Mouse (Mus musculus) CH12.LX (cell line): ENCODE results near the gene Myo1d.

Source experiments
- CTCF ChIP-seq, 2 experiments: IDR thresholded peaks in 1 of 2; conservative IDR thresholded peaks in 1 of 2; 2 replicates each; pipeline ENCODE4 v1.5.1; 2011 to 2012; ENCODE audit warnings: low read depth in 2 of 2, low read length in 2 of 2, improper control_type of control experiment in 1 of 2, inconsistent platforms in 1 of 2, mild to moderate bottlenecking in 1 of 2, moderate library complexity in 1 of 2
- ELF1 ChIP-seq: IDR thresholded peaks from 2 replicates; pipeline ENCODE4 v1.6.1; 2014; ENCODE audit warnings: low read depth, mild to moderate bottlenecking, inconsistent platforms, low read length, improper control_type of control experiment
- EP300 ChIP-seq: IDR thresholded peaks from 2 replicates; pipeline ENCODE4 v1.6.1; 2011; ENCODE audit warnings: low read length, improper control_type of control experiment
- MAFK ChIP-seq: IDR thresholded peaks from 2 replicates; pipeline ENCODE4 v1.6.1; 2011; ENCODE audit warnings: low read length, improper control_type of control experiment; ENCODE audit not compliant: insufficient replicate concordance
- MAZ ChIP-seq: IDR thresholded peaks from 2 replicates; pipeline ENCODE4 v1.6.1; 2012; ENCODE audit warnings: low read depth, mild to moderate bottlenecking, inconsistent platforms, low read length, improper control_type of control experiment, moderate library complexity
- POLR2A ChIP-seq: IDR thresholded peaks from 2 replicates; pipeline ENCODE4 v1.6.1; 2011; ENCODE audit warnings: low read depth, mild to moderate bottlenecking, improper control_type of control experiment, low read length
- TCF12 ChIP-seq: IDR thresholded peaks from 2 replicates; pipeline ENCODE4 v1.6.1; 2014; ENCODE audit warnings: low read depth, mild to moderate bottlenecking, inconsistent platforms, low read length, improper control_type of control experiment
- USF2 ChIP-seq: conservative IDR thresholded peaks from 2 replicates; pipeline ENCODE4 v1.6.1; 2011; ENCODE audit warnings: low read depth, low read length, improper control_type of control experiment
- ZMIZ1 ChIP-seq: IDR thresholded peaks from 2 replicates; pipeline ENCODE4 v1.6.1; 2012; ENCODE audit warnings: low read depth, mild to moderate bottlenecking, inconsistent platforms, low read length, improper control_type of control experiment

GRCm38 (mm10) chr11:80513796-80514195 lies 266.0 kb downstream of the Myo1d start:
- TF ChIP-seq ELF1 (no peak), POLR2A (no peak), EP300 (no peak), TCF12 (no peak; the same call in 1 of the 2 replicates), USF2 (no peak), MAFK (no peak), CTCF (conservative IDR thresholded peaks at IDR 0.05 in 1 of 2, IDR thresholded peaks at IDR 0.05 in 1 of 2; ENCODE audit: low read depth in 2 of 2, low read length in 2 of 2) (no peak), ZMIZ1 (no peak), MAZ (no peak)
